Mouse (Mus musculus) kidney, adult 8-10 months (tissue): ENCODE measurements at regions not wholly inside any gene's neighbourhood (a gene's known extent, or its start where the extent isn't known, plus 50 kb on each side); places are given as distances from the start of the nearest gene placed in this dataset.

Experiments
- DNase-seq, 2 experiments: peaks; one replicate each; pipeline ENCODE4 v3.0.0; 2022

DNA sequence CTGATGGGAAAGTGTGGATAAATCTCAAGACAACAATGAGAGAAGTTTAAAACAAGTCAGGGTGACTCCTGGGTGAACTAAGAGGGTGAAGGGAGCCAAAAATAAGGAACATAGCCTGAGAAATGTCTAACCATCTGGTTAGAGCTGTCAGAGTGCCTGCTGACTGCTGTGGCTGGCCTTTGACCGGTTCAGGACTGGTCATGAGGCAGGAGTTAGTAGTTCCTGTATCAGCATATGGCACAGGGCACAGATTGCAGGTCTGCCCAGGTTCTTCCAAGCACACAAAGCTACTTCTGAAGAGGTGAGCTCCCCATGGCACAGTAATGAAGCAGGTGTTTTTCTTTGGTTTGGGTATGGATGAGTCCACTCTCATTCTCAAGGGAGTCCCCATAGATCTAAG, 302.0 kb downstream of the Cd109 start:
- peak; percentile 27 to 53 for DNase-seq

DNA sequence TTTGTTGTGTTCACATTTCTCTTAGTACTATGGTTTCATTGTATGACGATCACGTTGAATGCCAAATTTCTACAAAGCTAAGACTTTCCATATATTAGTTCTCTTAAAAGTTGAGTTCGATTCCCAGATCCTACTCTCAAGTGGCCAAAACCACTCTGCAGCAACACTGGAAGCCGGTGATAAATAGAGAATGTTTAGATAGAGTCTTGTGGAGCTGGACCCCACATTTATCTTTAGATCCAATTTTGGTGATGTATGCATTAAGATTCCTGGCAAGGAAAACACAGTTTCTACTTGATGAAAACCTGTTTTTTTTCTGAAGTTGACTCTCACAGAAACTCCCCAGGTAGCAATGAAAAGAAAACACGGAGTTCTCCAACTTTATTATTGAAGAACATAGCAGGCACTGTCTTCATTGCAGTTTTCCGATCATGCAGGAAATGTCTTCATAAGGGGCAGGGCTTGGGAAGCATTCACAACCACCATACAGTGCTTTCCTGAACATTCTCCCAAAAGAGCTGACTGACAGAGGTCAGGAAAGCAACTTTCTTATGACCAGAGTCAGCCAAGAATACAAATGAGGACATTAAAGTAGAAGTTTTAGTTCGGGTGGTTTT, 310.7 kb downstream of the Cd109 start:
- DNase-seq, result no peak

DNA sequence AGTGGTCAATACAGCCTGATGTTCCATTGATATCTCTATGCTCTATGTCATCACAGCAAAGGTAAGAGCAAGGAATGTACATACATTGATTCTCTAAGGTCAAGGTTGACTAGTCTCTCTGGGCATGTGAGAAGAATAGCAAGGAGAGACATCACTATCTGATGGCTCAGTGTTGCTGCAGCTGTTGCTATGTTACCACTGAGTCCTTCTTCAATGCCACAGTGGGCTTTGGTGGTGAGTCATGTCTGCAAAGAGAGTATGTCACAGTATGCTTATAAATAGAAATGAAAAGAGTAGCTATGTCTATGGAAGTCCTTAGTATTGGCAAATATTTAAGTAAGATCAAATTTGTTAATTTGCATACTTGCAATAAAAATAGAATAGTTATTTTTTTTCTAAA, 326.3 kb downstream of the Cd109 start:
- DNase-seq, result no peak

DNA sequence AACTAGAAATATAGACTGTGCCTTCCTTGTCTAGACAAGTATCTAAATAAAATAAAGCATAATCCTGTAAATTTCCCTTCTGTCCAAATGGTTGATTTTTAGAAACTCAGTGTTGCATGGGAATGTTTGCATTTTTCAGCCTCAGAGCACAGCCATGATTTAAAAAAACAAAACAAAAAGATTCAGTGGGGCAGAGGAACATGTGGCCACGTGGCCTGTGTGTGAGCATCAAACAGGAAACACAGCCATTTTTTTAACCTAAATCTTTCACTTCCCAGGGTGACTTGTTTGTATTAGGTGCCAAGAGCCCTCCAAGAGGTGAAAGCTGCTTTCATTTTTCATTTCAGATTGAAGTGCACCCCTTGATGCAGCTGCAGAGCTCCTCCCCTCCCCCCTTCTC, 349.5 kb downstream of the Cd109 start:
- no peak for DNase-seq

DNA sequence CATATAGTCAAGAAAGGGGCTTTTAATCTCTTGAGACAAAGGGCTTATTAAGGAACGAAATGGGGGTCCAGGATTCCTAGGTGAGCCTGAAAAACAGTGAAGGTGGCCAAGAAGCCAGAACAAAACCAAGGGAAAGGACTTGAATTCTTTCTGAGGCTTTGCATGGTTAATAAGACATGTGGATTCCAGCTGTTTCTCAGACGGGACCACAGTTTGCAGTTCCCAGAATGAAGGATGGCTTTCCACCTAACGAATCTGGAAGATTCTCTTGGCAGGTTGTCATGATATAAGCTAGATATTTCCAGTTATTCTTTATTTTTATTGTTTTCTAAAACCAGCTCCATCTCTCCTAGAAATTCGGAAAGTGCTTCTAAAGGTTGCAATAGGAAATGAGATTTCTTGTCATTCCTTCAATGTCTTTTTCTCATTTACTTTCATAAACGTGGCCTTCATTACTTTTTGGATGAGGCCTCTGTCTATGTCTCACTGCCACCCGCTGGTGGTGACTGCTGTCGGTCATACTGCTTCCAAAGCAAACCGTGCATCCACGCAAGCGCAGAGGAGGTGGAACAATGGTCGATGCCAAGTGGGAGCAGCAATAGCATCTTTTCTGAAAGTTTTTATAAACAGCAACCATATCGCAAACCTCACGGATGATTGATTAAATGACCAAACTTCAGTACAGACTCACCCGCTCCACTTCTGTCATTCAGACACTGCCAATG, 350.0 kb downstream of the Cd109 start:
- no peak for DNase-seq

DNA sequence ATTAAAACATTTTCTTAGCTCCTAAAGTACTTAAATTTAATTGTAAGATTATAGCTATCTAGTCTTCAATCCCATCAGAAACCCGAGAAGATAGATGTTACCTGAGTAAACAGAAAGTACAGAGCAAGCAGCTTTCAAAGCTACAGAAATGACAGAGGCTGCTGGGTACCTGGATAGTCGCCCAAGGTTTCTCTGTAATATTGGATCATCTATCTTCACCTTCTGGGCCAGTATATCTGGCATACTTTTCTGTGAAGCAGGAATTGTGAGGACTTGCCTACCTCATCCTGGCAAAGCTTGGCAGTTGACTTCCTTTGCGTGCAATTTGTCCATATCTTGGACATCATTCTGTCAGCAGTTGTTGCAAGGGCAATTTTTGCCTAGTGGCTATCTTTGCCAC, 356.4 kb downstream of the Cd109 start:
- no peak for DNase-seq

DNA sequence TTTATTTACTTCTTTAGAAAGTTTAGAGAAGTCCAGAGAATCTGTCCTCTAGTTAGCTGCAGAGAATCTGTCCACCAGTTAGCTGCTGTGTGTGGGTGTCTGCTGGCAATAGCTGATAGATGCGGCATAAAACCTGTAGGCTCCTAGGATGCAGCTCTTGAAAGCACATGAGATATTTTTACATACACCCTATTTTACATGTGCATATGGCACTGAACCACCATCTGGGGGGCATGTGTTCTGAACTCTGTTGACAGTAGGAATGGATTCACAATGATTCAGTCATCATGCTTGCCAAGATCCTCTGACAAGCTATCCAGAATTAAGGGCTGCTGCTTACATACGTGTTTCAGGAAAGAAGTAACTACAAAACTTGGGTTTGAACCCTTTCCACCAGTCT, 368.4 kb downstream of the Cd109 start:
- DNase-seq, result no peak

DNA sequence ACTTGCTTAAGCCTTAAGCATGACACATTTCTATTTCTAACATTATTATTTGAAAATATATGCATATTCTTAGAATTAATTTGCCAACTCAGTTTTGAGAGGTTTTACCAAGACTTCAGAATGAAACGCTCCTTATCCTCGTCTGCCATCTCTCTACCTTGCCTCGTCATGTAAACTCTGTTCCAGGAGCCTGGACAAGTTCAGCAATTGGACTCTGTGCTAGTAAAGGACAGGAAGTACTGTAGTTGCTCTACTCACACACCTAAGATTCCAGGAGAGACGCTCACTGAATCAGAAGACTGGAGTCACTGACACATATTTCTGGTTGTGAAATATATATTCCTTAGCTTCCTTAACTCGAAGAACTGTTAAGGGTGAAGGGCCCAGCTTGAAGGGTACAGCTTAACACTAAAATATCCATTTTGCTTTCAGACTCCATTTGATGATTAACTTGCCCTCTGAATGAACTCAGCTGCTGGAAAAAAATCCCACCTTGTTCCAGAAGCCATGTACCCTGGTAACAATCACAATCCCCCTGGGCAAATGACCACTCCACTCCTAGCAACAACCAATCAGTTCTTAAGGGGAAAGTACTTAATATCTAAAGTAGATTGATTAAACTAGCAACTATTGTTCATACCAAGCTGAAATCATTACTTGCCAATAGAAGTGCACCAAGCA, 370.0 kb downstream of the Cd109 start:
- DNase-seq, result peak in 1 of 2 experiments; percentile 4

DNA sequence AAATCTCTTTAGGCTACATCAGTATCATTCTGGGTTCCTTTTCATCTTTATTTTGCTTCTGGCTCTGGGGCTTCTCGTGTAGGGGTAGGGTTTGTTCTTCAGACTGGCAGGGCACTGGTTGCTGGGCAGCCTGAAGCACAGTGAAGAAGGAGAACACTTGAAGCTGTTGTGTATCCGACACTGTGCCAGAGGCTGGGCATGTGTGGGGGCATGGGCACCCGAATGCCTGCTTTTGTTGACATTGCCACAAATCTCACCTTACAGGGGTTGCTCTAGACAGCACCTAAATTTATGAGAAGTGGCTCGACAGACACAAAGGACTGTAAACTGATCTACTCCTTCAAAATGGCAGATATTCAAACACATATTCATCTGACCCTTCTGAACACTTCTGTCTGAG, 376.0 kb downstream of the Cd109 start:
- DNase-seq, result no peak

DNA sequence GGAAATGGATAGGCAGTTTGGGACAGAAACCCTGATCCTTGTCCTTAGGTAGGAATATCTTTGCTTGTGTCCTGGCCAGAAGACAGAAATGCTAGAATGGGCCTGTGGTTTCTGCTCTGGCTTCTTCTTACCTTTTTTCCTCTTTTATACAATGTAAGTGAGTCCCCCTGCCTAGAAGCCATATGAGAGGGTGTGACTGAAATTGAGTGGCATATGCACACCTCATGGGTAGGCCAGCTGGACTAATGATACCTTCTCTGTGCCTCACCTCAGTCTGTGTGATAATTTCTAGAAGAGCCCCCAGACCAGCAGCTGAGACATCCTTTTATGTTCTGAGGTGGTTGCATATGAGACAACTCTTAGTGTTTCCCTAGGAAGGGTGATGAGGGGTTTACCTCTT, 385.7 kb downstream of the Cd109 start:
- no peak for DNase-seq

DNA sequence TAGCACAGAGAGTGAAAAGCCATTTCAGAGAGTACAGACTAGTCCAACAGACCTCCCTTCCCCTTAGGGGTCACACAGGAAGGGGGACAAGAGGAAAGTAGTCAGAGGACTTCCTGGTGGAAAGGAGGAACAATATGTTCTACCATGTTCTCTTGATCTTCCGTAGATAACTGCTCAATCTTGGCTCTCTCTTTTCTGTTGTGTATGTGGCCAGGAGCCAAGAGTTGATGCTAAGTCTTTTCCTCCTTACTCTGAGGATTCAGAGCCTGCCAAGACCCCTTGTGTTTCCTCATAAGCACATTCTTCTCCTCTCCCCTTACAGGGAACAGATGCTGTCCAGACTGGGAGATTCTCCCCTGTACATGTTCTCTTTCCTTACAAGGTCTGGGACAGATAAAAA, 386.6 kb downstream of the Cd109 start:
- DNase-seq, result no peak

DNA sequence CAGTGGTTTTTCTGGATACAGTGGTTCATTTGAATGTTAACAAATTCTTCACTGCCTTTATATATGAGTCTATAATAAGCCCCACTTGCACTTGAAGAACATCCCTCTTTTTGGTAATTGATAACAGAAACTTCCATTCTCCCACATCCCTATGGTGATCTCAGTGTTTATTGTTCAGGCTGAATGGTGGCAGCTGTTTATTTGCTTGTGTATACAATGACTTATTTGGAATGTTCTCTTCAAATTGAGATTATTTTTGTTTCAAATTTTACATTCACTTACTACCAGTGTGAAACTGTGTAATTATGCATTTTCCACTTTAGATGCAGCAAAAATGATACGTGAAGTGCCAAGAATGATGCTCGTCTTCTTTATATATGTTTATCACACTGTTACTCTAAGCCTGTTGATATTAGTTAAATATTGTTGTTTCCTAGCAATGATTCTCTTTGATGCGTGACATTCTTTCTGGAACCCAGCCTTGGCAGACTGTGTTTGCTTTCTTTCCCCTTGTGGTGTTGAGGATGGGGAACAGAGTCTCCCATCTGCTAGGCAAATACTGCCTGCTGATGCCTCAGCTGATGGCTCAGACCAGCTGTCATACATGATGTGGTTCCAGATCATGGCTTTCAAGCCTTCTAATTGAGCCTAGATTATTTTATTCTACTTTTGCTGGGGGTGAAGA, 389.1 kb downstream of the Cd109 start:
- no peak for DNase-seq

DNA sequence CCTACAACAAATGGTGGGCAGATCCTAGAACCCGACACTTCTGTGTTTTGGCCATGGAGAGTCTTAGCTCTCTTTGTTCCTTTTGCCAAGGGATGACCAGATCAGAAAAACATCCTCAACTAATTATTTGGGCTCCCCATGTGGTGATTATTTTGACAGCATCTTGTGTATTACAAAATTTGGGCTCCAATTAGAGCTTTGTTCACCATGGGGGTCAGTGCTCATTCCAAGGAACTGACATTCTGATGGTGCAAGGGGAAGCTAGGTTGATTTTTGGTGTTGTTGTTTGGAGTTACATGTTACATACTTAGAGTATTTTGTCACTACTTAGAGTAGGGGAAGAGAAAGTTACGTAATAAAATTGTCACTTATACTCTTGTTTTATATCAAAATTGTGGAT, 406.9 kb downstream of the Cd109 start:
- no peak for DNase-seq

DNA sequence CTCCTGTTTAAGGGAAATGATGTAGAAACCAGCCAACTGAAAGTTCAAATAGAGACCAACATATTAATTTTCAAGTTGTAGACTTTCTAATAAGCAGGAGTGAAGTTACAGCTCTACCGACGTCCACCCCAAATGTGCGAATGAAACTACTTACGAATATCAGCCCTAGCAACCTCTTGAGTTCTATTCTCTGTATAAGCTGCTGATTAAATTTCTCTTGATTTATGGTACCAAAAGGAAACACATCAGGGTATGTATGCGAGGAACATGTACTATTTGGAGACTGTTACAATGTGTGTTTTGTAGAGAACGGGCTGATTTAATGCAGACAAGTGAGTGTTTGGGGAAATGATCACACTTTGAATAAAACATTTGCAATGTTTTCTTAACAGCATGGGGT, 412.9 kb downstream of the Cd109 start:
- DNase-seq, result no peak

DNA sequence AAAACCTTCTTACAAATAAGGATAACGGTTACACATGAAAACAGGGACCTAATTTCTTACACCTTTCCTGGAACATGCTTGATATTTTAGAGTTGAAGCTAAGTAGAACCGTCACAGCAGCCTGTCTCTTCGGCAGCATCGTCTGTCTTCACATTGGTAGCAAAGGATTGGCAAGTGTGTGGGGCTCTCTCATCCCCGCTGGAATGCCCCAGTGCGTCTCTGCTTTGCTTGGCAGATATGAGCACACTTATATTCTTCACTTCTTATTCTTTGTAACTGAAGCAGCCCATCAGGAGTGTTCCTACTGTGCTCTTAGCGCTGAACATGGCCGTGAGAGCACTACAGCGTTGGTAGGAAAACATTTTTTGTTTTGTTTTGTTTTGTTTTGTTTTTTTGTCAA, 414.1 kb downstream of the Cd109 start:
- DNase-seq, result no peak

DNA sequence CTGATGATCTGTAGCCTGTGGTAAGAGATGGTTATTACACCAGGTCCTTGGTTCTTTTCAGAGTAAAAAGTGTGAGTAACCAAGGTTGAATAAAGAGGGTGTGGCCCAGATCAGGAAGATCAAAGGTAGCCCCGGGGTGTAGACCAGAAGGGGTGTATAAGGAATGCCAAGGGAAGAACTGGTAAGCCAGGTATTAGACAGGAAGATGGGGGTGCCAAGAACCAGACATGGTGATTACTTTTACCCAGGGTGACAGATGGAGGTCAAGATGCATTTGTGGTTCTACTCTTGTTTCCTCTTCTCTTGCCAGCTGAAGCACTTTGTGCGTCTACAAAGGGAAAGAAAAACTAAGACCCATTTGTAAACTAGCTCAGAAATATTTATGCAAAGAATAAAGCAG, 420.3 kb downstream of the Cd109 start:
- no peak for DNase-seq

DNA sequence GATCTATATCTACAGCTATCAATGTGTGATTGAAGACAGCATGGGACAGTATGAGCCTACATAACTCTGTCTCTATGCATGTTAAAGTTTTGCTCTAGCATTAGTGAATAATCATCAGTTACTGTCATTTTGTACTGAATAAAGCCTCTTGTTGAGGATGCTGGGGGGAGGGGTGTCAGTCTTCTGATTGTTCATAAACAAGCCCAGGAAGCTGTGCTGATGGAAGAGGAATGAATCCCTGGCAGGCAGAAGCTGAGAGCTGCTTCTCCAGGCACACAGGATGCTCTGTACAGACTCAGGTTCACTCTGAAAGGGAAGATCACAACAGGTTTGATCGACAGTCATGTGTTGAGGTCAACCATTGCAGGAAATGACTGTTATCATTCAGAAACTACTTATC, 421.7 kb downstream of the Cd109 start:
- DNase-seq, result no peak

DNA sequence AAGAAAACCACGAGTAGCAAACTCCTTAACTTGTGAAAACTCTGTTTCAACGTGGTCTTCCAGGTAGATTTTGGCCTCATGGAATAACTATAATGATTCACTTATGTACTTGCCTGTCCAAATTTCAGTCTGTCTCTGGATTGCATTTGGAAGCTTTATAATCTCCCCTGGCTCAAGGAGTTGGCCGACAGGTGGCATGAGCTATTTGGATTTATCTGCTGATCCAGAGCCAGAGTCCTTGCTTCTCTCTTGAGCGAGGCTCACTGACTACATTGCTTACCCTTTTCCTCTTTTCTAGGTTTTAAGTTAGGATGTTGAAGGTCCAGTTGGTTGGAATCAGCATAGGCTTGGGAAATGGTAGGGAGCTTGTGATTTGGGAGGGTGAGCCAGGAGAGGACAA, 423.6 kb downstream of the Cd109 start:
- DNase-seq, result no peak

DNA sequence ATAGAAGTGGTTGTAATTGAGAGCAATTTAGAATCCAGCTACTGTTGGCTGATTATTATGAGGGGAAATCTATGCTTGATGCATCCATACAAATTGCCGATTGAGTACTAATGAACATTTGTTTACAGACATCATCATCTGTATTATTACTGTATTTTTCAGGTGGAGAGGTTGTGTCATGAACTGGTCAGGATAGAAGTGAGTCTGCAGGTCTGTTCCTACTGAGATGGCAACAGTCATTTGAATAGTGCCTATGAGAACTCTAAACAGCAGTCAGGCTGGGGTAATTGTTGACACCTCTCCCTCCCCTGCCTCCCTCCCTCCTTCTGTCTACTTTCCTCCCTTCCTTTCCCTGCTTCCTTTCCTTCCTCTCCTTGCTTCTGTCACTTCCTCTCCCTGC, 429.0 kb downstream of the Cd109 start:
- DNase-seq, result no peak

DNA sequence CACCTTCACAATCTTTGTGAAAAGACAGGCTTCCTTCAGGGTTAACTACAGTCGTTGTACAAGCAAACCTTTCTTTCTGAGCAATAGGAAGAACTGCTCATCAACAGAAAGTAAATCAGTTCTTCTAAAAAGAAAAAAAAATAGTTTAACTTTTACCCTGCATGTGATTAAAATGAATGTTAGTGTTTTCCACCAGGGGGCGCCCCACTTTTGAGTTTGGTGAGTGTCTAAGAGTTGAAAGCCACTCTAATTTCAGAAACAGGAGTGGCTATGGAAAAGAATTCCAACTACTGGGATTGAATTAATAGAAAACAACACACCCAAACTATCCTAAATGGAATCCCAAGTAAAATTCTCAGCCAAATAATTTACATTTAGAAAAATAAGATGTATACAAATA, 430.0 kb downstream of the Cd109 start:
- peak; percentile 3 to 15 for DNase-seq

DNA sequence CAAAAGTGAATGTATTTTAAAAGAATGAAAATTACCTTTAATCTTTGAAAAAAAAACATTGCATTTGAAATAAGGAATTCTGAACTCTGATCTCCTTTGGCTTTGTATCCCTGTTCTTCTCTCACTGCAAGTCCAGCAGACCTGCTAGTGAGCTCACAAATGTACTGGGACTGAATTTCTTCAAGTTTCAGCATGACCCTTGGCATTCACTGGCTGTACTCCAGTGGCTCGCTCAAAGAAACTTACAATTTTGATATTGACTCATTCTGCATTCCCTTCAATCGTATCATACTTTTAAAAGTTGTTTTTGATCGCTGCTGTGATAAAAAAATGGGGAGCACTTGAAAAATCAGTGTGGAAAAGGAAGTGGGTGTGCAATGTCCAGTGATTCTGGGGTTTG, 456.6 kb downstream of the Cd109 start:
- no peak for DNase-seq

DNA sequence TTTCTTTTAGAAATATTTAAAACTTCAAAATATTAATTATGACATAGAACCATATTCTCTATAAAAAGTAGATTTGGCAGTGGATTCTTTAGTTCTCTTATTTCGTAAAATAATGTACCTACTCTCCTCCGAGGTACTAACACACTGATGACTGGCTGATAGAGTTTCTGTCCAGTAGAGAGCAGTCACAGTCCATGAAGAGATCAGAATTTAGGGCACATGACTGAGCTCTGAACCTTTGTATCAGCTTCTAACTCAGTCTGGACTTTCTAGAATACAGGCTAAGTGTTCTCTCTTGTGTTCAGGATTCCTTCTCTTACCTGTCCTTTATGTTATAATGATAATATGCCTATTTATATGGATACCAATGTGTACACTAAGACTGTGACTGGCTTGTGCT, 494.3 kb downstream of the Cd109 start:
- peak; percentile 11 to 18 for DNase-seq

DNA sequence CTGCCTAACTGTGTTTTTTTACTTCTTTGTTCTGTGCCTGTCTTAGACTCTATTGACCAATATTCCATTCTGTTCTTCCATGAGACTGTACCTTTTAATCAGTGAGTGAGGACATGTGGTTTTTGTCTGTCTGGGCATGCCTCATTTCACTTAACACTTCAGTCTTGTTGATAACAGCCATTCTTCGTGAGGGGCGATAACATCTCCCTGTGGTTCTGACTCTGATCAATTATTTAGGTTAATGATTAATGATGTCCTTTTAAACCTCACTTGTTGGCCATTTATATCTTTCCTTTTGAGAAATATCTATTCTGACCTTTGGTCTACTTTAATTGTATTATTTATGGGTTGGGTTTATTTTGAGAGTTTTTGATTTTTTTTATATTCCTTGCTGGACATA, 496.0 kb downstream of the Cd109 start:
- DNase-seq, result no peak

DNA sequence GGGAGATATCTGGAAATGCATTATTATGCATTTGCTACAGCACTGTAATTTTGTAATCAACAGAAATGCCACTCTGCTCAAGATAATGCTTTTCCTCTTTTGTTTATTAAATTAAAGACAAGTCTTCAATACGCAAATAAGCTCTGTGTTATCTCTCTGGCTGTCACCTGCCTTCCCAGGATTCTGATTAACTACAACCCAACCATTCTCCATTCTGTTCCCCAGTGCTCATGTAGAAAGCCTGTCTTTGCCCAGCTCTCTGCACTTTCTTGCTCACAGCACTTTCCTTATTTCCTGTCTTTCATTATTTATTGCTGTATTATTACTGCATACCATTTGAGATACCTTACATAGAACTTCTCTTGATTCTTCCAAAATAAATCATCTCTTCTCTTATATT, 525.6 kb downstream of the Cd109 start:
- no peak for DNase-seq
